Mouse (Mus musculus) embryonic fibroblast, embryonic 13.5 days (primary cell): Measurements from ENCODE around the gene Tm2d3.

Experiments
- CTCF ChIP-seq: IDR thresholded peaks from 2 replicates; pipeline ENCODE4 v1.5.1; 2011; ENCODE audit warnings: mild to moderate bottlenecking, control low read depth, low read length, moderate library complexity, borderline replicate concordance; ENCODE audit not compliant: insufficient read depth
- POLR2A ChIP-seq: IDR thresholded peaks from 2 replicates; pipeline ENCODE4 v1.6.1; 2011; ENCODE audit warnings: low read depth, mild to moderate bottlenecking, control low read depth, low read length, moderate library complexity

- no peak for TF ChIP-seq POLR2A
- no peak for TF ChIP-seq CTCF
Measured at GRCm38 (mm10) chr7:65692883-65693282, 1.9 kb downstream of the Tm2d3 start.
